Mouse (Mus musculus): ENCODE measurements at regions not wholly inside any gene's neighbourhood (a gene's known extent, or its start where the extent isn't known, plus 50 kb on each side); places are given as distances from the start of the nearest gene placed in this dataset.

- peak in 1 of 2 experiments; percentile 34 for DNase-seq
Measured at GRCm38 (mm10) chr12:70768745-70769144, 56.6 kb upstream of the Frmd6 start.

- no peak for DNase-seq
Measured at GRCm38 (mm10) chr12:70769538-70770176, 55.7 kb upstream of the Frmd6 start.

GRCm38 (mm10) chr12:70774006-70774405 lies 51.3 kb upstream of the Frmd6 start:
- DNase-seq, result no peak

GRCm38 (mm10) chr12:70774816-70775591 lies 50.3 kb upstream of the Frmd6 start:
- DNase-seq, result no peak

Data from lung, adult 18-20 months (tissue).